Mouse (Mus musculus): ENCODE measurements at regions not wholly inside any gene's neighbourhood (a gene's known extent, or its start where the extent isn't known, plus 50 kb on each side); places are given as distances from the start of the nearest gene placed in this dataset.

- in situ Hi-C loops (cut with MboI, MseI), result no loop called here
Measured at GRCm38 (mm10) chr12:39342327-39342726, 563.1 kb downstream of the Etv1 start.

- in situ Hi-C loops (cut with MboI, MseI), result no loop called here
Measured at GRCm38 (mm10) chr12:39371480-39372245, 592.5 kb downstream of the Etv1 start.

- in situ Hi-C loops (cut with MboI, MseI), result no loop called here
Measured at GRCm38 (mm10) chr12:39373721-39374120, 594.5 kb downstream of the Etv1 start.

Measured in T-helper 1 cell (primary cell).